Mouse (Mus musculus) bone marrow, adult 2 months (tissue): ENCODE data around the gene Memo1.

Source experiments
- CTCF ChIP-seq: fragments of 200-500 bp; IDR thresholded peaks from 2 replicates; pipeline ENCODE4 v1.5.1; 2011; ENCODE audit warnings: low read length, control low read depth; ENCODE audit not compliant: control insufficient read depth, insufficient read depth
- POLR2A ChIP-seq: fragments of 200-500 bp; IDR thresholded peaks from 2 replicates; pipeline ENCODE4 v1.6.1; 2011; ENCODE audit warnings: low read depth, mild to moderate bottlenecking, control low read depth, low read length, borderline replicate concordance; ENCODE audit not compliant: control insufficient read depth

DNA sequence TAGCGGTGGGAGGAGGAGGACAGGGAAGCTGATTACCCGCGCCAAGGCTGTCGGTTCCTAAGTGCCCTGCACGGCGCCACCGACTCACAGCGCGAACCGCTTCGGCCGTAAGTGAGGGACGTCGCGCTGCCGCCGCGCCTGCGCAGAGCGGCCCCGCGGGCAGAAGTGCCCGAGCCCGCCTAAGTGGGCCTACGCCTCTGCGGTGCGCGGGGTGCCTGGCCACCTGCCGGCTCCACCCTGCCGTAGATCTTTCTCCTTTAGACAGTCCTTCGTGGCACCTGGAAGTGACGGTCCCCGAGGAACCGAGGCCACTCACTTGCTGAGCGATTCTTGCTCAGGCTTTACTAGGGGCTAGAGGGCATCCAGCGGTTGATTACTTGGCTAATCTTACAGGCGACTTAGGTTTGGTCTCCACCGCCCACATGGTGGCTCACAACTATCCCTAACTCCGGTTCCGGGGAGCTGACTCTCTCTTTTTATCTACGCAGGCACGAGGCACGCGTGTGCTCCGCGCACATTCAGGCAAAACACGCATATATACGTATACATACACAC is 21.1 kb upstream of the Memo1 start:
- TF ChIP-seq POLR2A = peak; percentile 93
- TF ChIP-seq CTCF = no peak
